Mouse (Mus musculus): ENCODE measurements at regions not wholly inside any gene's neighbourhood (a gene's known extent, or its start where the extent isn't known, plus 50 kb on each side); places are given as distances from the start of the nearest gene placed in this dataset.
A peak's percentile ranks its signal among the peaks of the same experiment; 100 is the strongest.

GRCm38 (mm10) chr10:17613281-17613680 lies 109.7 kb upstream of the Cited2 start:
- Histone ChIP-seq H3K9ac (ENCODE audit: low read length) (no peak overlapping the region), H3K4me2 (ENCODE audit: low read depth, low read length) (no peak overlapping the region), H3K4me3 (ENCODE audit: low read length) (no peak overlapping the region), H3K36me3 (ENCODE audit: control insufficient read depth, insufficient read depth, low read length) (no peaks in the 10 kb centered on the region), H3K27me3 (ENCODE audit: control insufficient read depth, insufficient read depth, low read depth, low read length) (no peaks in the 10 kb centered on the region), H3K27ac (ENCODE audit: low read length) (no peak overlapping the region), H3K4me1 (replicated peaks; ENCODE audit: control insufficient read depth, insufficient read depth, low read length) (0 out of 2 replicates have a peak, but pooled peaks cover 3% of the 10 kb centered on the region), H3K9me3 (ENCODE audit: control insufficient read depth, low read length) (no peaks in the 10 kb centered on the region)
- ATAC-seq (ENCODE audit: low read depth) = no peak
- WGBS = 80% methylated on average over 3 of the region's 3 CpGs

GRCm38 (mm10) chr10:17618024-17618423 lies 105.0 kb upstream of the Cited2 start:
- no peak for ATAC-seq (ENCODE audit: low read depth)
- H3K4me3 ChIP-seq (ENCODE audit: low read length) = no peak overlapping the region

GRCm38 (mm10) chr10:17619617-17620016 lies 103.4 kb upstream of the Cited2 start:
- Histone ChIP-seq H3K4me1 (replicated peaks; ENCODE audit: control insufficient read depth, insufficient read depth, low read length) (no peaks in the 10 kb centered on the region), H3K4me2 (ENCODE audit: low read depth, low read length) (no peak overlapping the region), H3K27ac (ENCODE audit: low read length) (no peak overlapping the region), H3K27me3 (ENCODE audit: control insufficient read depth, insufficient read depth, low read depth, low read length) (no peaks in the 10 kb centered on the region), H3K9me3 (ENCODE audit: control insufficient read depth, low read length) (no peaks in the 10 kb centered on the region), H3K36me3 (ENCODE audit: control insufficient read depth, insufficient read depth, low read length) (no peaks in the 10 kb centered on the region), H3K4me3 (ENCODE audit: low read length) (no peak overlapping the region), H3K9ac (ENCODE audit: low read length) (no peak overlapping the region)
- WGBS = 36% methylated on average over 3 of the region's 3 CpGs
- ATAC-seq (ENCODE audit: low read depth) = no peak

More at GRCm38 (mm10) chr10:17618024-17618423, 105.0 kb upstream of the Cited2 start:
- no peaks in the 10 kb centered on the region for H3K4me1 ChIP-seq (replicated peaks; ENCODE audit: control insufficient read depth, insufficient read depth, low read length)
- H3K27me3 ChIP-seq (ENCODE audit: control insufficient read depth, insufficient read depth, low read depth, low read length) = no peaks in the 10 kb centered on the region
- H3K9me3 ChIP-seq (ENCODE audit: control insufficient read depth, low read length) = no peaks in the 10 kb centered on the region
- 71% methylated on average over 1 of the region's 1 CpGs for WGBS
- H3K4me2 ChIP-seq (ENCODE audit: low read depth, low read length) = no peak overlapping the region
- H3K27ac ChIP-seq (ENCODE audit: low read length) = no peak overlapping the region
- H3K36me3 ChIP-seq (ENCODE audit: control insufficient read depth, insufficient read depth, low read length) = no peaks in the 10 kb centered on the region
- H3K9ac ChIP-seq (ENCODE audit: low read length) = no peak overlapping the region

- ATAC-seq (ENCODE audit: low read depth) = no peak
- H3K4me1 ChIP-seq (replicated peaks; ENCODE audit: control insufficient read depth, insufficient read depth, low read length) = no peaks in the 10 kb centered on the region
- H3K27me3 ChIP-seq (ENCODE audit: control insufficient read depth, insufficient read depth, low read depth, low read length) = no peaks in the 10 kb centered on the region
- no peak overlapping the region for H3K4me2 ChIP-seq (ENCODE audit: low read depth, low read length)
- no peaks in the 10 kb centered on the region for H3K36me3 ChIP-seq (ENCODE audit: control insufficient read depth, insufficient read depth, low read length)
- no peak overlapping the region for H3K27ac ChIP-seq (ENCODE audit: low read length)
- H3K9me3 ChIP-seq (ENCODE audit: control insufficient read depth, low read length) = no peaks in the 10 kb centered on the region
- 32% methylated on average over 5 of the region's 5 CpGs for WGBS
- no peak overlapping the region for H3K4me3 ChIP-seq (ENCODE audit: low read length)
- no peak overlapping the region for H3K9ac ChIP-seq (ENCODE audit: low read length)
Observed at GRCm38 (mm10) chr10:17621703-17622385, 101.2 kb upstream of the Cited2 start.

- WGBS = 58% methylated on average over 1 of the region's 1 CpGs
- Histone ChIP-seq H3K4me2 (ENCODE audit: low read depth, low read length) (no peak overlapping the region), H3K4me3 (ENCODE audit: low read length) (no peak overlapping the region), H3K4me1 (replicated peaks; ENCODE audit: control insufficient read depth, insufficient read depth, low read length) (no peaks in the 10 kb centered on the region), H3K9me3 (ENCODE audit: control insufficient read depth, low read length) (no peaks in the 10 kb centered on the region), H3K9ac (ENCODE audit: low read length) (no peak overlapping the region), H3K27ac (ENCODE audit: low read length) (no peak overlapping the region), H3K27me3 (ENCODE audit: control insufficient read depth, insufficient read depth, low read depth, low read length) (no peaks in the 10 kb centered on the region), H3K36me3 (ENCODE audit: control insufficient read depth, insufficient read depth, low read length) (no peaks in the 10 kb centered on the region)
- no peak for ATAC-seq (ENCODE audit: low read depth)
Observed at GRCm38 (mm10) chr10:17622802-17623201, 100.2 kb upstream of the Cited2 start.

GRCm38 (mm10) chr10:17629709-17630108 lies 93.3 kb upstream of the Cited2 start:
- Histone ChIP-seq H3K4me3 (ENCODE audit: low read length) (no peak overlapping the region), H3K9me3 (ENCODE audit: control insufficient read depth, low read length) (no peaks in the 10 kb centered on the region), H3K9ac (ENCODE audit: low read length) (no peak overlapping the region), H3K27me3 (ENCODE audit: control insufficient read depth, insufficient read depth, low read depth, low read length) (no peaks in the 10 kb centered on the region), H3K27ac (ENCODE audit: low read length) (no peak overlapping the region), H3K4me1 (replicated peaks; ENCODE audit: control insufficient read depth, insufficient read depth, low read length) (no peaks in the 10 kb centered on the region), H3K4me2 (ENCODE audit: low read depth, low read length) (no peak overlapping the region), H3K36me3 (ENCODE audit: control insufficient read depth, insufficient read depth, low read length) (no peaks in the 10 kb centered on the region)
- no peak for ATAC-seq (ENCODE audit: low read depth)
- WGBS = 57% methylated on average over 3 of the region's 3 CpGs

GRCm38 (mm10) chr10:17630861-17631581 lies 92.0 kb upstream of the Cited2 start:
- H3K27me3 ChIP-seq (ENCODE audit: control insufficient read depth, insufficient read depth, low read depth, low read length) = no peaks in the 10 kb centered on the region
- ATAC-seq (ENCODE audit: low read depth) = no peak
- no peaks in the 10 kb centered on the region for H3K9me3 ChIP-seq (ENCODE audit: control insufficient read depth, low read length)
- no peak overlapping the region for H3K9ac ChIP-seq (ENCODE audit: low read length)
- H3K4me1 ChIP-seq (replicated peaks; ENCODE audit: control insufficient read depth, insufficient read depth, low read length) = no peaks in the 10 kb centered on the region
- H3K4me2 ChIP-seq (ENCODE audit: low read depth, low read length) = no peak overlapping the region
- H3K4me3 ChIP-seq (ENCODE audit: low read length) = no peak overlapping the region
- WGBS = 93% methylated on average over 4 of the region's 4 CpGs
- H3K36me3 ChIP-seq (ENCODE audit: control insufficient read depth, insufficient read depth, low read length) = no peaks in the 10 kb centered on the region
- no peak overlapping the region; the same call in 1 of the 2 replicates for H3K27ac ChIP-seq (ENCODE audit: low read length)

GRCm38 (mm10) chr10:17631817-17632216 lies 91.2 kb upstream of the Cited2 start:
- 25% methylated on average over 5 of the region's 5 CpGs for WGBS
- peak; percentile 79 for ATAC-seq (ENCODE audit: low read depth)
- Histone ChIP-seq H3K9me3 (ENCODE audit: control insufficient read depth, low read length) (no peaks in the 10 kb centered on the region), H3K9ac (ENCODE audit: low read length) (no peak overlapping the region), H3K4me3 (ENCODE audit: low read length) (no peak overlapping the region), H3K4me2 (ENCODE audit: low read depth, low read length) (no peak overlapping the region), H3K27ac (ENCODE audit: low read length) (0 out of 2 replicates have a peak overlapping the region, but pooled peaks have one; percentile 51), H3K27me3 (ENCODE audit: control insufficient read depth, insufficient read depth, low read depth, low read length) (no peaks in the 10 kb centered on the region), H3K36me3 (ENCODE audit: control insufficient read depth, insufficient read depth, low read length) (no peaks in the 10 kb centered on the region), H3K4me1 (replicated peaks; ENCODE audit: control insufficient read depth, insufficient read depth, low read length) (no peaks in the 10 kb centered on the region)

GRCm38 (mm10) chr10:17632959-17633674 lies 89.9 kb upstream of the Cited2 start:
- Histone ChIP-seq H3K36me3 (ENCODE audit: control insufficient read depth, insufficient read depth, low read length) (no peaks in the 10 kb centered on the region), H3K9ac (ENCODE audit: low read length) (no peak overlapping the region), H3K4me1 (replicated peaks; ENCODE audit: control insufficient read depth, insufficient read depth, low read length) (no peaks in the 10 kb centered on the region), H3K4me3 (ENCODE audit: low read length) (no peak overlapping the region), H3K27ac (ENCODE audit: low read length) (no peak overlapping the region), H3K27me3 (ENCODE audit: control insufficient read depth, insufficient read depth, low read depth, low read length) (no peaks in the 10 kb centered on the region), H3K9me3 (ENCODE audit: control insufficient read depth, low read length) (no peaks in the 10 kb centered on the region), H3K4me2 (ENCODE audit: low read depth, low read length) (no peak overlapping the region)
- ATAC-seq (ENCODE audit: low read depth) = peak; percentile 20; the same call in 1 of the 2 replicates
- WGBS = 58% methylated on average over 12 of the region's 12 CpGs

Measured in lung, embryonic 16.5 days (tissue).